Mouse (Mus musculus): ENCODE data around the gene Slc25a26. TPM values are rescaled to one million over a fixed set of nuclear protein-coding genes. Genes with fewer than 3 reads are reported as not detected.
"Not testable (repeated sequence)": the region's sequence is repeated elsewhere in the genome, so short reads cannot be mapped to it uniquely, and the experiment has no call there.

The Slc25a26 gene
- polyA plus RNA-seq, 1 experiment from 2014 or later, result 7.8 TPM

DNA sequence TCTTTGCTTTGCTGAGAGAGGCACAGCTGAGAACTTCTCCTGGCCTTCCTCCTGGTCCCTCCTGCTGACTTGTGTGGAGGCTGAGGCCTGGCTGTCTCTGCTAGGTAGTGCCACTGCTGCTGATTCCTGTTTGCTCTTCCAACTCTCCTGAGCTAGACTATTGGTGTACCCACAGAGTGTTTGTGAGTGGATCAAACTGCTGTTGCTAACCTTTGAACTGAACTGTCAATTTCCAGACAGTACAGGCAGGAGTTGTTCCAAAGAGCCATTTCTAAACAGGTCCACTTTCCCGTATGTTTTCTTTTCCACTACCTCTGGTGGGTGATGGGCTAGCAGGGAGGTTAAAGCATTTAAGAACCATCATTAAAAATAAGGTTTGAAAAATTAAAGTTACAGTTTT, 58.5 kb downstream of the Slc25a26 start:
- 77% methylated on average over 1 of the region's 1 CpGs for WGBS
- H3K4me1 ChIP-seq; H3K4me2 ChIP-seq; H3K9me3 ChIP-seq; H3K9ac ChIP-seq; H3K27me3 ChIP-seq; H3K27ac ChIP-seq; H3K4me3 ChIP-seq; ATAC-seq (ENCODE audit: insufficient number of reproducible peaks, low FRiP score, low TSS enrichment, low read depth); H3K36me3 ChIP-seq: not testable (repeated sequence)

DNA sequence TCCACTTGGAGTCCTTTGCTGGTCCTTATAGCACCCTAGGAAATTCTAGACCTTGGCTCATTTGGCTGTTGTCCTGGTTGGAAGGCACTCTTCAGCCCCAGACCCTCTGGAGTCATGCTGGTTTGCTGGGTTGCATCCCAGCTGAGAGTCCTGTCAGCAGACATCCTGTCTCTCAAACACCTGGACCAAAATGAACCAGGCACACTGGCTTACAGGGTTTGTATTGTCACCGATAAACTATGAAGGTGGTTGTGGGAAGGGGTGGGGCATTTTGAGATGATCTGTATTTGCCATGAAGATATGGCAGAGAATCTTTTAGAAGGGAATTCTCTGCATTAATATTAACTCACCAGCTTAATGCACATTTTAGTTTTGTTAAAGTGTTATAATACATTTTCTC, 60.8 kb downstream of the Slc25a26 start:
- WGBS, result 77% methylated on average over 1 of the region's 1 CpGs
- no peak for ATAC-seq (ENCODE audit: insufficient number of reproducible peaks, low FRiP score, low TSS enrichment, low read depth)

DNA sequence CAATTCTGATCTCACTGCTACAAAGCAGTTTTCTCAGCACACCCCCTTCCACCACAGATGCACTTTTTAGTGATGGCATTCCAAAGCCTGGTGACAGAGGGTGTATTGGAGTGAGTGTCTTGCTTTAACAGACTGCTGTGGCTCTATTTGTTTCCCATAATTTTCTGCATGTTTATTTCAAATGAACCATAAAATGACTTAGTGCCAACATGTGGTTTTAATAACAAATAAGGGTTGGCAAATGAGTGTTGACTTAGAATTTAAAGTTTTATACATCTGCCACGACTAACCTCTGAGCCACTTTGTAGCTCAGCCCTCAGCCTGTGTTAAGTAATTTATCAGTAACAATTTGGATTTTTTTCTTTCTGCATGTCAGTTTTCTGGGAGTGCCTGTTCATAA, 61.2 kb downstream of the Slc25a26 start:
- no peak for ATAC-seq (ENCODE audit: insufficient number of reproducible peaks, low FRiP score, low TSS enrichment, low read depth)
- Histone ChIP-seq H3K9me3 (no peaks in the 10 kb centered on the region), H3K27ac (no peak overlapping the region), H3K9ac (no peak overlapping the region), H3K4me2 (no peak overlapping the region), H3K4me1 (no peaks in the 10 kb centered on the region), H3K4me3 (no peak overlapping the region), H3K36me3 (no peaks in the 10 kb centered on the region), H3K27me3 (no peaks in the 10 kb centered on the region)
- 38% methylated on average over 1 of the region's 1 CpGs for WGBS

More for the DNA sequence above, 60.8 kb downstream of the Slc25a26 start:
- Histone ChIP-seq H3K9me3 (no peaks in the 10 kb centered on the region), H3K36me3 (no peaks in the 10 kb centered on the region), H3K4me2 (no peak overlapping the region), H3K27ac (no peak overlapping the region), H3K4me3 (no peak overlapping the region), H3K4me1 (no peaks in the 10 kb centered on the region), H3K27me3 (no peaks in the 10 kb centered on the region), H3K9ac (no peak overlapping the region)

DNA sequence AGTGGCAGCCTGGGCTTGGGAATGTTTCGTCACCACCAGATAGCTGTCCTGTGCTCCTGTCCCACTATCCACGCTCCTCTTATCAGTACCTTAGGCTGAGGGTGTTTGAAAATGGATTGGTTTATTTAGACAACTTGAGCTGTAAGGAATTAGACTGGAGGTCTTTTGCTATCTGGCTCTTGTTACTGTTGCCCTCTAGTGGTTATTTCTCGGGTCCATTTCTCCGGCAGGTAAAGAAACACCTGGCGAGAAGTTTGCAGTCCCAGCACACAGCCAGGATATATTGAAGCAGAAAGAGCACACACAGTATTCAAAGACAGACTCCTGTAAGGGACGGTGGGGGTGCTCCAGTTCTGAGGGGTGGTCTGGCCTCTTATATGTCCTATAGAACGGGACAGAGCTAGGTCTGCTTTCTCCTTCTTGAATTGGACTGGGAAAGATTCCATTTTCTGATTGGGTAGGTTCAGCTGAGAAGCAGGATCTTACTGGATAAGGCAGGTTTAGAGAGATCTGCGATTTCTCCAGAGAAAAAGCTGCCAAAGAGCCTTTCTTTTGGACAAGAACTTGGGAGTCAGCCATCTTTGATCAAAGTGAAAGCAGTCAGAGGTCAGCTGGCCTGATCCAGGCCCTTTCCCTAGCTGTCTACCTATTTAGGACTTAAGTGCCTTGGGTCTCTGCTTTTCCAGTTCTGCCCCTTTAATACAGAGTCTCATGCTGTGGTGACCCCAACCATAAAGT, 63.2 kb downstream of the Slc25a26 start:
- Histone ChIP-seq H3K36me3 (no peaks in the 10 kb centered on the region), H3K4me2 (no peak overlapping the region), H3K4me3 (no peak overlapping the region), H3K9ac (no peak overlapping the region), H3K4me1 (no peaks in the 10 kb centered on the region), H3K9me3 (no peaks in the 10 kb centered on the region), H3K27ac (no peak overlapping the region), H3K27me3 (no peaks in the 10 kb centered on the region)
- WGBS, result 50% methylated on average over 8 of the region's 8 CpGs
- ATAC-seq (ENCODE audit: insufficient number of reproducible peaks, low FRiP score, low TSS enrichment, low read depth), result no peak

DNA sequence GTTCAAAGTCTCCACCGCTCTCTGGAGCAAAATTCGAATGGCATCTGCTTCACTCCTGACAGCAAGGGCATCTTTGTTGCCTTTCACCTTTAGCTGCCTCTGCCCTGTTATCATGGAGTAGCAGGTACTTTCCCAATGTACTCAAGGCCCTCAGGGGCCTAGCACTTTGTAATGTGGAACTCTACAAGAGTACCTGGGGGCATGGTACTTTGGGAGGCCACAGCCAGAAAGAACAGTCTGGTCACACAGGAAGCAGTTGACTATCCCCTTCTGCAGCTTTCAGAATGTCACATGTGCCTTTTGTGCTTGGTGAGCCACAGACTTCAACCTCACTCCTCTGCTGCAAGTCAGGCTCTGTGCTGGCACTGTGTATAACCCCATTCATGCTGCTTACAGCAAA, 65.6 kb downstream of the Slc25a26 start:
- no peak for ATAC-seq (ENCODE audit: insufficient number of reproducible peaks, low FRiP score, low TSS enrichment, low read depth)
- no peak overlapping the region for H3K9ac ChIP-seq

DNA sequence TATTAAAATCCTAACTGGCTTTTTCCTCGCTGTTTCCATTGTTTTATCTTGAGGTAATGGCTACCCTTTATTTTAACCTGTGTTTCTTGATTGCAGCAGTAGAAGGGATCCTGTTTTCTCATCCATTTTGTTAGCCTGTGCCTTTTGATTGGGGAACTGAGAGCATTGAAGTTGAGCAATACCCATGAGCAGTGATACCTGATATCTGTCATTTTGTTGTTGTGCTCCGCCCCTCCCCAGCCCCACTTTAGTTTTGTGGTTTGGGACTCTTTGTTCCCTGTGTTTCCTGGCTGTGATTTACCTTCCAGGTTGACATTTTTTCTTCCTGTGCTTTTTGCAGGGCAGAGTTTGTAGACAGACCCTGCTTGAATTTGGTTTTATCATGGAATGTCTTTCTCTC, 67.9 kb downstream of the Slc25a26 start:
- Histone ChIP-seq H3K9ac (no peak overlapping the region), H3K27me3 (no peaks in the 10 kb centered on the region), H3K4me3 (no peak overlapping the region), H3K27ac (no peak overlapping the region), H3K4me2 (no peak overlapping the region), H3K36me3 (no peaks in the 10 kb centered on the region), H3K9me3 (no peaks in the 10 kb centered on the region), H3K4me1 (no peaks in the 10 kb centered on the region)
- WGBS, result 95% methylated on average over 2 of the region's 2 CpGs
- no peak for ATAC-seq (ENCODE audit: insufficient number of reproducible peaks, low FRiP score, low TSS enrichment, low read depth)

More for the DNA sequence above, 65.6 kb downstream of the Slc25a26 start:
- Histone ChIP-seq H3K9me3 (no peaks in the 10 kb centered on the region), H3K27me3 (no peaks in the 10 kb centered on the region), H3K4me2 (no peak overlapping the region), H3K36me3 (no peaks in the 10 kb centered on the region), H3K27ac (no peak overlapping the region), H3K4me3 (no peak overlapping the region), H3K4me1 (no peaks in the 10 kb centered on the region)
- 93% methylated on average over 2 of the region's 2 CpGs for WGBS

DNA sequence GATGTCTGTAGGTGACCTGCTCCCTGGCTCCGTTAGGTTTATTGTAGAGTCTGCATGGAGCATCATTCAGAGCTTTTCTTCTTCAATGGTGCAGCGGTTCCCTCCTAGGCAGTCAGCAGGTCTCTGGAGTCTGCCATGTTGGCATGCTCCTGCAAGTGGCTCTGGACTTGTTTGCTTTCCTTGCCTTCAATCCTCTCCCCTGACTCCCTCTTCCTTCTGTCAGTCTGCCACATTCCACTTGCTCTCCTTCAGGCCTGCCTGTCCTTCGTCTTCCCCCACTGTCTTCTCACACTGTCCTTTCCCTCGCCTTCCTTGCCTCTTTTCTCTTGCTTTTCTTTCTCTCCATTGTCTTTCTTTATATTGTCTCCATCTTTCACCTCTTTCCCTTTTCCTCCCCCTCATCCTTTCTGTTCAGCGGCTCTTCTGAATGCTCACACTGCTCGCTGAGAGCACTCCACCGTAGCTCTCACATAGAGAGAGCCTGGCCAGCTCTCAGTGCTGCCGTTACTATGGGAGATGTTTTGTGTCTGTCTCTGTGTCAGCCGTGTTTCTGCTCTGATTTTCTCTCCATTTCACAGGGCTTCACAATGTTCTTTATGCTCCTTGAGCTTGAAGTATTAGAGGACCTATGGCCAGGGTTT, 75.5 kb downstream of the Slc25a26 start:
- H3K4me3 ChIP-seq, result no peak overlapping the region
- no peaks in the 10 kb centered on the region for H3K27me3 ChIP-seq
- 85% methylated on average over 9 of the region's 9 CpGs for WGBS
- H3K9ac ChIP-seq, result no peak overlapping the region
- H3K36me3 ChIP-seq, result no peaks in the 10 kb centered on the region
- no peaks in the 10 kb centered on the region for H3K4me1 ChIP-seq
- H3K4me2 ChIP-seq, result no peak overlapping the region
- H3K27ac ChIP-seq, result no peak overlapping the region
- no peaks in the 10 kb centered on the region for H3K9me3 ChIP-seq
- no peak for ATAC-seq (ENCODE audit: insufficient number of reproducible peaks, low FRiP score, low TSS enrichment, low read depth)

DNA sequence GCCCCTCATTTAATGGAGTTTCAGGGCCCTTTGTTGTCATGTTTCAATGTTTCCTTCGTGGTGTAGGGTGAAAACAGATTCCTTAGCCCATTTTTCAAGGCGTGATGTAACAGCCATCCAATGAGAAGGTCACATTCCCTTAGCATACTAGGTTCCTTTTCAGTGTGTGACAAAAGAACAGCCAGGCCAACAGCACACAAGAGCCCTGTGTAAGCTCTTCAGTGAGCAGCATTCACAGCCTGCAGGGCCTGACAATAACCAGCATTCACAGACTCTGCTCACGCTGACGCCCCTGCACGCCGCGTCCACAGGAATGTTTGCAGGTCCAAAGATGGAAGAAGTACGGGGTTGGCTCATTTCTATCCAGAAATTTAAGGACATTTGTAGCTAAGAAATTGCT, 77.9 kb downstream of the Slc25a26 start:
- H3K4me2 ChIP-seq, result no peak overlapping the region
- H3K36me3 ChIP-seq, result no peaks in the 10 kb centered on the region
- ATAC-seq (ENCODE audit: insufficient number of reproducible peaks, low FRiP score, low TSS enrichment, low read depth), result no peak
- no peaks in the 10 kb centered on the region; the same call in 1 of the 2 replicates for H3K4me1 ChIP-seq
- no peak overlapping the region for H3K4me3 ChIP-seq
- no peaks in the 10 kb centered on the region for H3K9me3 ChIP-seq
- no peaks in the 10 kb centered on the region for H3K27me3 ChIP-seq
- H3K9ac ChIP-seq, result no peak overlapping the region
- WGBS, result 67% methylated on average over 8 of the region's 8 CpGs
- no peak overlapping the region for H3K27ac ChIP-seq

DNA sequence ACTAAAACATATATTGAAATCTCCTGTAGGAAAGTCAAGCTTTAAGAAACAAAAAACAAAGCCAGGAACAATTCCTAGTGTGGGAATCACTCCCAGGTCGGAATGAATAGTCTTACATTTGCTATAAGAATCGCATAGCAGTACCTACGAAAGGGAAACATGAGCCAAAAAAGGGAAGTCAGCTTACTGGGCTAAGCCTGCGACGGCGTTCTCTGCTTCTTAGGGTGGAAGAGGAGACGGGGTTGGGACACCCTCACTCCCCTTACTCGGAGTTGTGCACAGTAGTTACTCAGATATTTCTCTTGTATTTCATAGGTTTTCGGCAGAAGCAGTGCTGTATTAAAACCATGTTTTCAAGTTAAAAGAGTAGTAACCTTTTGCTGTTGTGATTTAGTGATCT, 81.9 kb downstream of the Slc25a26 start:
- H3K36me3 ChIP-seq, result no peaks in the 10 kb centered on the region
- no peak overlapping the region for H3K4me3 ChIP-seq
- 63% methylated on average over 9 of the region's 9 CpGs for WGBS
- H3K9me3 ChIP-seq, result no peaks in the 10 kb centered on the region
- H3K27me3 ChIP-seq, result no peaks in the 10 kb centered on the region
- no peak overlapping the region for H3K4me2 ChIP-seq
- H3K27ac ChIP-seq, result no peak overlapping the region
- no peak for ATAC-seq (ENCODE audit: insufficient number of reproducible peaks, low FRiP score, low TSS enrichment, low read depth)
- no peak overlapping the region for H3K9ac ChIP-seq
- no peaks in the 10 kb centered on the region; the same call in 1 of the 2 replicates for H3K4me1 ChIP-seq

DNA sequence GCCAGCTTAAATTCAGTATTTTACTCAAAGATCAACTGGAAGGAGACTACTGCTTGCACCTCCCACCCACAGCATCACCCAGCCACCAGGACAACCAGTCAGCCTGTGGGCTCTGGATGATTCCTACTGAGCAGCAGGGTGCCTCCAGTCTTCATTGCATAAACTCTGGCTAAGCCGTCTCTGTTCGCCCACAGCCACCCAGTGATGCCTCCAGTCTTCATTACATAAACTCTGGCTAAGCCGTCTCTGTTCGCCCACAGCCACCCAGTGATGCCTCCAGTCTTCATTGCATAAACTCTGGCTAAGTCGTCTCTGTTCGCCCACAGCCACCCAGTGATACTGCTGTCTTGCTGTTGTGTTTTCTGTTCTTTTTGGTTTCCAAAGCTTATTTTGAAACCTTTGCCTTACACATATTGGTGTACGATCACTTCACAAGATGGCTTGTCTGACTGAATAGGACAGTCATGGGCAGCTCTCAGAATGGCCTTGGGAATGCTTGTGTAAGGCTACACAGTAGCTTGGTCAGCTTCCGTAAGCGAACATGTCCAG, 84.1 kb downstream of the Slc25a26 start:
- ATAC-seq (ENCODE audit: insufficient number of reproducible peaks, low FRiP score, low TSS enrichment, low read depth), result no peak
- H3K27ac ChIP-seq, result no peak overlapping the region
- WGBS, result 89% methylated on average over 9 of the region's 9 CpGs

DNA sequence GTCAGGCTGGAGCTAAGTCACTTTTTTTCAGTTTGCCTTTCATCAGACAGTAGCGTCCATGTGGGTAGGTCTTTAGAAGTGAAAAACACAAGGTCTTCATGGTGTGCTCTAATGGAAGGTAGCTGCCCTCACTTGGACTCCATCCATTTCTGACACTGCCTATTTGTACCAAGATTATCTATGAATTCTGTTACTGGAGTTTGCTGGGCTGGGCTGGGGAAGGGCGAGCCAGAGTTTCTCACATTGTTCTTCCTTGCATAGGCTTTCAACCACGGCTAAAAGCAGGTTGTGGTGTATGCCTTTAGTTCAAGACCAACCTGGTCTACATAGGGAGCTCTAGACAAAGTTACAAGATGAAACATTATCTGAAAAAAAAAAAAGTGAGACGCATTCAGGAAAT, 84.8 kb downstream of the Slc25a26 start:
- no peak for ATAC-seq (ENCODE audit: insufficient number of reproducible peaks, low FRiP score, low TSS enrichment, low read depth)
- 89% methylated on average over 4 of the region's 4 CpGs for WGBS
- H3K4me1 ChIP-seq, result no peaks in the 10 kb centered on the region; the same call in 1 of the 2 replicates
- no peaks in the 10 kb centered on the region for H3K36me3 ChIP-seq
- no peaks in the 10 kb centered on the region for H3K27me3 ChIP-seq
- no peak overlapping the region for H3K4me2 ChIP-seq
- no peak overlapping the region for H3K27ac ChIP-seq
- no peak overlapping the region for H3K4me3 ChIP-seq
- H3K9me3 ChIP-seq, result no peaks in the 10 kb centered on the region
- no peak overlapping the region for H3K9ac ChIP-seq

More for the DNA sequence above, 84.1 kb downstream of the Slc25a26 start:
- Histone ChIP-seq H3K4me1 (no peaks in the 10 kb centered on the region; the same call in 1 of the 2 replicates), H3K27me3 (no peaks in the 10 kb centered on the region), H3K9me3 (no peaks in the 10 kb centered on the region), H3K4me3 (no peak overlapping the region), H3K36me3 (no peaks in the 10 kb centered on the region), H3K4me2 (no peak overlapping the region), H3K9ac (no peak overlapping the region)

DNA sequence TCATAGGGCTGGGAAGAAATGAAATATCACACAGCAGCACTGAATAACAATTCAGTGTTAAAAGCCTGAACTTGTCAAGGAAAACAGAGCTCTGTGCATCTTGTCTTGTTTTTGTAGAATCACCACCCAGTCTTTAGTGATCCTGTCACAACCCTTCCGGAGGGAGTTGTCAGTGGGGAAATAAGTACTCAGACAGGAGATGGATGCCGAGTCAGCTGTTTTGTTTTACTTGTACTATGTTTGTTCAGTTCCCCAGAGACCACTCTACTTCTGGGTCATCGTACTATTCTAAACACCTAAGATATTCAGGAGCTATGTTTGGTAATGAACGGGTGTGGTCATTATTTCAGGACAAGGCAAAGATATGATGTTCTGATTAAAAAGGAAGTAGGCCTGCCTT, 88.2 kb downstream of the Slc25a26 start:
- peaks cover 14% of the 10 kb centered on the region for H3K4me1 ChIP-seq
- no peak overlapping the region for H3K4me2 ChIP-seq
- no peaks in the 10 kb centered on the region for H3K9me3 ChIP-seq
- no peaks in the 10 kb centered on the region for H3K27me3 ChIP-seq
- no peak overlapping the region for H3K27ac ChIP-seq
- 84% methylated on average over 4 of the region's 4 CpGs for WGBS
- no peaks in the 10 kb centered on the region for H3K36me3 ChIP-seq
- H3K4me3 ChIP-seq, result no peak overlapping the region
- no peak for ATAC-seq (ENCODE audit: insufficient number of reproducible peaks, low FRiP score, low TSS enrichment, low read depth)
- no peak overlapping the region for H3K9ac ChIP-seq
